Mouse (Mus musculus): ENCODE results near the gene Olfr215. TPM values are rescaled to one million over a fixed set of nuclear protein-coding genes. Genes with fewer than 3 reads are reported as not detected.
A peak's percentile ranks its signal among the peaks of the same experiment; 100 is the strongest.
"Not testable (repeated sequence)": the region's sequence is repeated elsewhere in the genome, so short reads cannot be mapped to it uniquely, and the experiment has no call there.

The Olfr215 gene
- not detected in 2 replicates for polyA plus RNA-seq (2015; fragmentation: Nextera tagmentation; extraction: Ambion mirVana)

DNA sequence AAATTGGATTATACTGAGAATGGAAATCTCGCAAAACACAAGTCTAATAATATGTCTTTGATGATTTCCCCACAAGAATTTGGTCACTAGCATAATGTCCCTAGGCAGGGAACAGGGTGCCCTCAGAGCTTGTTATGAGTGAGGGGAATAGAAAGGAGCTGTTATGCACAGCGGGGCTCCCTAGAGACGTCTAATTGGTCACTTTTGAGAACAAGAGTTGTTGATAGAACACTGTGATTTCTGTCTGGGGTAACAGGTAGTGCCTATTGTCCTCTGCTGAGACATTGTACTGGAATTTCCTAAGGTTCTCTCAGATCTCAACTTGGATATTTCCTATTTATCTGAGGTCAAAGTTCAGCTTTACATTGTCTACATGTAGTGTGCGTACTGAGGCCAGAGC is at the start of gene Olfr215:
TSS of gene Olfr215 (minus strand) at position 101 of the 400 bp plus-strand sequence.
- no peaks in the 10 kb centered on the region for H3K36me3 ChIP-seq (ENCODE audit: control insufficient read depth, insufficient read depth)
- H3K4me1 ChIP-seq (ENCODE audit: control insufficient read depth, low read depth, low read length), result no peaks in the 10 kb centered on the region
- no peak within 1 kb of the TSS for H3K4me3 ChIP-seq (ENCODE audit: low read depth, low read length)
- no peak within 1 kb of the TSS for H3K9ac ChIP-seq (ENCODE audit: low read depth, low read length)
- H3K9me3 ChIP-seq (replicated peaks; ENCODE audit: control insufficient read depth, low read length), result no peaks in the 10 kb centered on the region
- no peak within 1 kb of the TSS for H3K4me2 ChIP-seq (ENCODE audit: low read depth, low read length)
- H3K27ac ChIP-seq (ENCODE audit: low read length), result no peak within 1 kb of the TSS
- 62% methylated on average over 4 of the region's 4 CpGs for WGBS (ENCODE audit: insufficient replicate concordance)
- no peak for ATAC-seq (ENCODE audit: low read depth)
- H3K27me3 ChIP-seq (ENCODE audit: control insufficient read depth, insufficient read depth, low read depth, low read length), result no peaks in the 10 kb centered on the region

DNA sequence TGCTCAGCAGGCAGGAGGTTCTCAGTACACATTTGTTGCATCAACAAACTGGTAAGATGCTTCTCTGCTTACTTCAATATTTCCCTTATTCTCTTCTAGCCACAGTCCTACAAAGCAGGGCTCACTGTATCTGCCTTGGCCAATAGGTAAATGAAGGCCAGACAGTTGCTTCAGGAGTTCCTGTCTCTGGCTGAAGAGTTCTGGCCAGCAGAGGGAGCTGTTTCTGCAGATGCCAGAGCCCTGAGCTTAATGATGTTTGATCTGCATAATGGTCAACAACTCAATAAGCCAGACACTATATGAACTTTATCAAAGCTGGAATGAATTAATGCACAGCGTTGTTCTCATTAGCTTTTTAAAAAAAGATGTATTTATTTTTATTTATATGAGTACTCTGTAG is 48.1 kb upstream of the Olfr215 start:
- no peak overlapping the region for H3K9ac ChIP-seq (ENCODE audit: low read depth, low read length)
- H3K9me3 ChIP-seq (replicated peaks; ENCODE audit: control insufficient read depth, low read length), result no peaks in the 10 kb centered on the region
- H3K36me3 ChIP-seq (ENCODE audit: control insufficient read depth, insufficient read depth), result no peaks in the 10 kb centered on the region
- H3K4me2 ChIP-seq (ENCODE audit: low read depth, low read length), result no peak overlapping the region
- no peak for ATAC-seq (ENCODE audit: low read depth)
- no peak overlapping the region for H3K27ac ChIP-seq (ENCODE audit: low read length)
- H3K4me3 ChIP-seq (ENCODE audit: low read depth, low read length), result no peak overlapping the region
- no peaks in the 10 kb centered on the region for H3K27me3 ChIP-seq (ENCODE audit: control insufficient read depth, insufficient read depth, low read depth, low read length)
- whole genome bisulfite sequencing (ENCODE audit: insufficient replicate concordance), result 21% methylated on average over 1 of the region's 1 CpGs
- peaks cover 9% of the 10 kb centered on the region for H3K4me1 ChIP-seq (ENCODE audit: control insufficient read depth, low read depth, low read length)

DNA sequence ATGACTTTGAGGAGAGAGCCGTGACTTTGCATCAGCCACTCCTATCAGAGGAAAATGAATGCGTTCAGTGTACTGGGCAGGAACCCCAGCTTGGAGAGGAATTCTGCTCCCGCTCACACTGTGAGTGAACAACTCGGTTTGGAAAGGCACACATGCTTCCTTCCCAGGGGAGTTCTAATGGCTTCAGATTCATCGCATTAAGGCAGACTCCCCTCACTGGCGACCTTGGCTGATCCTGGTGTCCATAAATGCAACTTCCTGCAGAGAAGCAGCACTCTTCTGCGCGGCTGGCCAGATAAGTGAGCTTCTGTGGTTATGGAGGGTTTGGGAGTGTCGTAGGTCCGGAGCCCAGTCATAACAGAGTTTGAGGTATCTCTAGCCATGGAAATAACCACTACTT is 45.8 kb upstream of the Olfr215 start:
- WGBS (ENCODE audit: insufficient replicate concordance), result 46% methylated on average over 10 of the region's 10 CpGs
- no peaks in the 10 kb centered on the region for H3K9me3 ChIP-seq (replicated peaks; ENCODE audit: control insufficient read depth, low read length)

DNA sequence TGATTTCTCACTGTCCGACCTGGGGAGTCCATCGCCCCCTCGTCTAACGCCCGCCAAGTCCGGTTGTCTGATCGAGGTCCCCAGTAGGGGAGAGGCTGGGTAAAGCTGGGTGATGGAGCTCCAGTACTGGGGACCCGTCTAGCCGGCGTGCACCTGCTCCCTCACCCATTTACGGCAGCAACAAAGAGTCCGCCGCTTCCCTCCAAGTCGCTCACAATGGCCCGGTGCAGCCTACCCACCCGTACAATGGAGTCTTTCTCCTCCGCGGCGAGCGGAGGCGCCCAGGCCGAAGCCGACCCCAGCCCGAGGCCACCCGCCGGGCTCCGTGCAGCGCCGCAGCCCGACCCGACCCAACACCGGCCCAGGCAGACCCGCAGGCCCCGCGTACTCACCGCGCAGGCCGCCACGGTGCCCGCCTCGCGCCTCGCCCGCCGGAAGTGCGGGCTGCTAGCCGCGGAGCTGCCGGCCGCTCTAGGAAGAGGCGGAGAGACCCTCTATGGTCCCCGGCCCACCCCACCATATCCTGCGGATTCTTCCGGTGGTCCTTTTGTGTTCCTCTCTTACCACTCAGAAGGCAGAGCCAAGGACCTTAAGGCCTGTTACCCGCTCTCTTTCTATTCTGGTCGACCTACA is 44.7 kb upstream of the Olfr215 start, which contains the start of gene Zfp422:
TSS of gene Zfp422 (minus strand) at position 461 of the 633 bp plus-strand sequence.
- H3K9ac ChIP-seq (ENCODE audit: low read depth, low read length), result peak within 1 kb of the TSS; percentile 83
- H3K27ac ChIP-seq (ENCODE audit: low read length), result peak within 1 kb of the TSS; percentile 65
- H3K27me3 ChIP-seq (ENCODE audit: control insufficient read depth, insufficient read depth, low read depth, low read length), result no peaks in the 10 kb centered on the region
- H3K9me3 ChIP-seq (replicated peaks; ENCODE audit: control insufficient read depth, low read length), result no peaks in the 10 kb centered on the region
- H3K4me3 ChIP-seq (ENCODE audit: low read depth, low read length), result peak within 1 kb of the TSS; percentile 71
- peak; percentile 79 for ATAC-seq (ENCODE audit: low read depth)
- H3K36me3 ChIP-seq (ENCODE audit: control insufficient read depth, insufficient read depth), result no peaks in the 10 kb centered on the region
- H3K4me2 ChIP-seq (ENCODE audit: low read depth, low read length), result peak within 1 kb of the TSS; percentile 67
- H3K4me1 ChIP-seq (ENCODE audit: control insufficient read depth, low read depth, low read length), result peaks cover 7% of the 10 kb centered on the region
- under 1% methylated on average over 56 of the region's 56 CpGs for WGBS (ENCODE audit: insufficient replicate concordance)

More for the DNA sequence above, 45.8 kb upstream of the Olfr215 start:
- H3K36me3 ChIP-seq (ENCODE audit: control insufficient read depth, insufficient read depth), result no peaks in the 10 kb centered on the region
- H3K4me3 ChIP-seq (ENCODE audit: low read depth, low read length), result no peak overlapping the region
- H3K9ac ChIP-seq (ENCODE audit: low read depth, low read length), result no peak overlapping the region
- no peak for ATAC-seq (ENCODE audit: low read depth)
- peaks cover 7% of the 10 kb centered on the region for H3K4me1 ChIP-seq (ENCODE audit: control insufficient read depth, low read depth, low read length)
- H3K4me2 ChIP-seq (ENCODE audit: low read depth, low read length), result no peak overlapping the region
- no peak overlapping the region for H3K27ac ChIP-seq (ENCODE audit: low read length)
- H3K27me3 ChIP-seq (ENCODE audit: control insufficient read depth, insufficient read depth, low read depth, low read length), result no peaks in the 10 kb centered on the region

DNA sequence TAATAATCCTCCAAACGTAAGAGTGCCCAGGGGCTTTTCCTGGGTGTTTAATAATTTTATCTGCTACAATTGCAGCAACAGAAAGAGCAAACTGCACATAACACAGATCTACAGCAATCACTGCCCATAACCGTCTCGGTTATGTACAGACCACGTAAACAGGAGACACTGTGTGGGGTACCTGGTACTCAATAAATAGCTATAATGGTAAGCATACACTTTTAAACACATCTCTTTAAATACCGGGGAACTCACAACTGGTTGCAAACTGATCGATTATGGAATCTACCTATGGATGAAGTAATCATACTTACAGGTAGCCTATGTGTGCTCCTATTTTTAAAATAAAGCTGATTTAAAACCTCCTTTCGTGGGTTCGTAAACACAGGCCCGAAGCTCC is 44.1 kb upstream of the Olfr215 start:
- Histone ChIP-seq H3K4me2 (ENCODE audit: low read depth, low read length) (peak overlapping the region; percentile 67), H3K4me1 (ENCODE audit: control insufficient read depth, low read depth, low read length) (peaks cover 7% of the 10 kb centered on the region), H3K9me3 (replicated peaks; ENCODE audit: control insufficient read depth, low read length) (no peaks in the 10 kb centered on the region), H3K27me3 (ENCODE audit: control insufficient read depth, insufficient read depth, low read depth, low read length) (no peaks in the 10 kb centered on the region), H3K9ac (ENCODE audit: low read depth, low read length) (peak overlapping the region; percentile 83), H3K27ac (ENCODE audit: low read length) (no peak overlapping the region; the same call in 1 of the 2 replicates), H3K36me3 (ENCODE audit: control insufficient read depth, insufficient read depth) (no peaks in the 10 kb centered on the region), H3K4me3 (ENCODE audit: low read depth, low read length) (peak overlapping the region; percentile 71)
- WGBS (ENCODE audit: insufficient replicate concordance), result 8% methylated on average over 9 of the region's 9 CpGs
- no peak for ATAC-seq (ENCODE audit: low read depth)

DNA sequence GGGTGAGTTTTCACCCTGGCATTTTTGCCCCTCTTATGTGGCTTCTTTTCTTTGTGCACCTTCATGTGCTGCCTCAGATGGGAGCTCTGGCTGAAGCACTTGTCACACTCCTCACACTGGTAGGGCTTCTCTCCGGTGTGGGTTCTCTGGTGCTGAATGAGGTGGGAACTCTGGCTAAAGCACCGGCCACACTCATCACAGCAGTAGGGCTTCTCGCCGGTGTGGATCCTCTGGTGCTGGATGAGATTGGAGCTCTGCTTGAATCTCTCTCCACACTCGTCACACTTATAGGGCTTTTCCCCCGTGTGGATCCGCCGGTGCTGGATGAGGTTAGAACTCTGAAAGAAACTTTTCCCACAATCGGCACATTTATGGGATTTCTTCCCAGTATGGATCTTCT is 42.4 kb upstream of the Olfr215 start:
- not testable (repeated sequence) for H3K27ac ChIP-seq (ENCODE audit: low read length); H3K4me1 ChIP-seq (ENCODE audit: control insufficient read depth, low read depth, low read length); H3K9ac ChIP-seq (ENCODE audit: low read depth, low read length); H3K36me3 ChIP-seq (ENCODE audit: control insufficient read depth, insufficient read depth); H3K9me3 ChIP-seq (replicated peaks; ENCODE audit: control insufficient read depth, low read length); H3K4me3 ChIP-seq (ENCODE audit: low read depth, low read length); ATAC-seq (ENCODE audit: low read depth); H3K27me3 ChIP-seq (ENCODE audit: control insufficient read depth, insufficient read depth, low read depth, low read length); H3K4me2 ChIP-seq (ENCODE audit: low read depth, low read length)
- 84% methylated on average over 9 of the region's 9 CpGs for WGBS (ENCODE audit: insufficient replicate concordance)

DNA sequence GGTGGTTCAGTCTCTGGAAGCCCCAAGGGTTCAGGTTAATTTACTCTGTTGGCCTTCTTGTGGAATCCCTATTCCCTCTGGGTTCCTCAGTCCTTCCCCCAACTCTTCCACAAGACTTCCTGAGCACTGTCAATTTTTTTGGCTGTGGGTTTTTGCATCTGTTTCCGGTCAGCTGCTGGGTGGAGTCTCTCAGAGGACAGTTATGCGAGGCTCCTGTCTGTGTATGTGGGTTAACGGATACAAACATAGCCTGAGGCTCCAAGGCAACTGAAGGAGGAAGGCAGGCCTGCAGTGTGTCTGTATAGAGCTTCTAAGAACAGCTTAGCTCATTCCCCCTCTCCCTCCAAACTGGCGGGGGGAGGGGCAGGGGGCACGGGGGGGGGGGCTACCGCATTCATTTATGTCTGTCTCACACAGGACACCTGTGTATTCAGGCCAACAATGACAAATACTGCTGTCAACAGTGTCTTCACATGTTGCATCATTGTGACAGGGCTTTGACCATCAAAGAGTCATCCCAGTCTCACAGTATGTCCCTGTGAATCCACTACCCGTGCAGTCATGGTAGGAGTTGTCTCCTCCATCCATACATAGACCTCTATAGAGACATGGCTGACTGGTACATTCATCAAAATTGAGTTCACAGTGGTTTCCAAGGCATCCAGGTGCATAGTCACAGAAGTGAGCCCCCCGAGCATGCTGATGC is 37.5 kb upstream of the Olfr215 start:
- H3K4me3 ChIP-seq (ENCODE audit: low read depth, low read length), result no peak overlapping the region
- ATAC-seq (ENCODE audit: low read depth), result no peak
- H3K9ac ChIP-seq (ENCODE audit: low read depth, low read length), result no peak overlapping the region
- H3K27me3 ChIP-seq (ENCODE audit: control insufficient read depth, insufficient read depth, low read depth, low read length), result no peaks in the 10 kb centered on the region
- WGBS (ENCODE audit: insufficient replicate concordance), result 25% methylated on average over 8 of the region's 8 CpGs
- H3K27ac ChIP-seq (ENCODE audit: low read length), result no peak overlapping the region
- no peaks in the 10 kb centered on the region for H3K9me3 ChIP-seq (replicated peaks; ENCODE audit: control insufficient read depth, low read length)
- H3K4me2 ChIP-seq (ENCODE audit: low read depth, low read length), result no peak overlapping the region
- H3K36me3 ChIP-seq (ENCODE audit: control insufficient read depth, insufficient read depth), result no peaks in the 10 kb centered on the region
- H3K4me1 ChIP-seq (ENCODE audit: control insufficient read depth, low read depth, low read length), result no peaks in the 10 kb centered on the region; the same call in 1 of the 2 replicates

DNA sequence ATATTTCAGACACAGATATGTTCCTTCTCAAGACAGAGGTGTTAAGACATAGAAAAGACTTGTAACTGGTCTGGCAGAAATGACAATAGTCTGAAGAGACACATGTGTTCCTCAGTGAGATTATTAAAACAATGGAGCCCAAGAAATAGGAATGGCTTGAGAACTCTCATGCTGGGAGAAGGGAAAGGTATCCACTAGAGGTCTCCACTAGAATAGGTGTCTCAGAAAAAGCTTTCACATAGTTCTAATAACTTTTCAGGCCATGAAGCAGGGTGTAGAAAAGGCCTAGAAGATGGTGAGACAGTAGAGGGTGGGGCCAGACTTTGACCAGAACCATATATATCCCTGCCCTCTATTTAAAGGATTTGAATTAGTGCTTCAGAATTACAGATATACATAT is 34.1 kb upstream of the Olfr215 start:
- no peak for ATAC-seq (ENCODE audit: low read depth)

DNA sequence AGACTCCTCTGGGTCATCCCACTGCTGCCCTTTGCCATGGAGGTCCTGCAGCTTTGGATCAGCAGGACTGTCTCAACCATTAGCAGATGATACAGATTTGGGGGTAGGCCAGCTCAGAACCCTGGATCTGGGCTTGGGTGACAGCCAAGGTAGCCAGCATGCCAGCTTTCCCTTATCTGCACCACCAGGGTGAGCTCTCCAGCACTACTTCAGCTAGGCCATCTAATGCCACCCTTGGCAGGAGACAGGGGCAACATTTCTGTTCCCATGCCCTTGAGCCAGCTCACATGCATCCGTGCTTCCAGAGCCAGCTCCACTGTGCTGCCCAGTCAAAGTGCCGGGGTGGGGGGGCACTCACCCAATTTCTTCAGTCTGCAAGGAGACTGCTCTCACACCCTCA is 31.7 kb upstream of the Olfr215 start:
- no peaks in the 10 kb centered on the region for H3K4me1 ChIP-seq (ENCODE audit: control insufficient read depth, low read depth, low read length)
- no peaks in the 10 kb centered on the region for H3K27me3 ChIP-seq (ENCODE audit: control insufficient read depth, insufficient read depth, low read depth, low read length)
- no peaks in the 10 kb centered on the region for H3K9me3 ChIP-seq (replicated peaks; ENCODE audit: control insufficient read depth, low read length)
- H3K27ac ChIP-seq (ENCODE audit: low read length), result no peak overlapping the region
- no peak for ATAC-seq (ENCODE audit: low read depth)
- H3K4me2 ChIP-seq (ENCODE audit: low read depth, low read length), result no peak overlapping the region
- 71% methylated on average over 2 of the region's 2 CpGs for WGBS (ENCODE audit: insufficient replicate concordance)
- no peak overlapping the region for H3K9ac ChIP-seq (ENCODE audit: low read depth, low read length)
- H3K4me3 ChIP-seq (ENCODE audit: low read depth, low read length), result no peak overlapping the region
- no peaks in the 10 kb centered on the region for H3K36me3 ChIP-seq (ENCODE audit: control insufficient read depth, insufficient read depth)

More for the DNA sequence above, 34.1 kb upstream of the Olfr215 start:
- no peak overlapping the region for H3K4me3 ChIP-seq (ENCODE audit: low read depth, low read length)
- no peaks in the 10 kb centered on the region for H3K9me3 ChIP-seq (replicated peaks; ENCODE audit: control insufficient read depth, low read length)
- no peak overlapping the region for H3K4me2 ChIP-seq (ENCODE audit: low read depth, low read length)
- no peak overlapping the region for H3K9ac ChIP-seq (ENCODE audit: low read depth, low read length)
- no peak overlapping the region for H3K27ac ChIP-seq (ENCODE audit: low read length)
- no peaks in the 10 kb centered on the region for H3K36me3 ChIP-seq (ENCODE audit: control insufficient read depth, insufficient read depth)
- H3K4me1 ChIP-seq (ENCODE audit: control insufficient read depth, low read depth, low read length), result no peaks in the 10 kb centered on the region; the same call in 1 of the 2 replicates
- H3K27me3 ChIP-seq (ENCODE audit: control insufficient read depth, insufficient read depth, low read depth, low read length), result no peaks in the 10 kb centered on the region
